Mouse (Mus musculus) gonadal fat pad, adult 2 months (tissue): ENCODE data around the gene Creb3l4. TPM values are rescaled to one million over a fixed set of nuclear protein-coding genes. Genes with fewer than 3 reads are reported as not detected.
A peak's percentile ranks its signal among the peaks of the same experiment; 100 is the strongest.
"Not testable (repeated sequence)": the region's sequence is repeated elsewhere in the genome, so short reads cannot be mapped to it uniquely, and the experiment has no call there.

Source experiments
- DNase-seq: peaks from one replicate; pipeline ENCODE4 v3.0.0-alpha.2; 2012; ENCODE audit warnings: low read depth
- polyA plus RNA-seq: library from polyadenylated mRNA; depleted of rRNA; stranded (reverse); fragments of >200 nt; gene quantifications from 2 replicates; pipeline ENCODE4 v1.2.3, GENCODE M21; 2012

Creb3l4 gene
- polyA plus RNA-seq, 1 experiment = 1.4 TPM

GRCm38 (mm10) chr3:90265034-90265931 lies 22.0 kb upstream of the Creb3l4 start, which contains the start of gene Dennd4b:
Dennd4b (plus strand) TSS chr3:90265185.
- DNase-seq = no peak

DNA sequence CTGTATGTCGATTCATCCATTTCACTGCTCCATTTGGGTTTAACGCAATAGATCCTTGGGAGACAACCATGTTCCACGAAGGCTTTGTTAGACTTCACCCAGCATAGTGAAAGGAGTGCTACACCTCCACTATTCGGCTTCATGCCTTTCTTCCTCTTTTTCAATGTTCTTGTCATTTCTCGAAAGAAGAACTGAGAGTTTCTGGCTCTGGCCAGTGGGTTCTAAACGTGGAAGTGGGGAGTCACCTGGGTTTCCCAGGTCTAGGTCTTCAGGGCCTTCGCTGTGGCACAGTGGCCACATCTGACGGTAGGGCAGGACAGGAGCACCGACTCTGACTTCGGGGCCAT lies 21.3 kb upstream of the Creb3l4 start:
- no peak for DNase-seq

GRCm38 (mm10) chr3:90263121-90263771 lies 19.9 kb upstream of the Creb3l4 start:
- DNase-seq = no peak

DNA sequence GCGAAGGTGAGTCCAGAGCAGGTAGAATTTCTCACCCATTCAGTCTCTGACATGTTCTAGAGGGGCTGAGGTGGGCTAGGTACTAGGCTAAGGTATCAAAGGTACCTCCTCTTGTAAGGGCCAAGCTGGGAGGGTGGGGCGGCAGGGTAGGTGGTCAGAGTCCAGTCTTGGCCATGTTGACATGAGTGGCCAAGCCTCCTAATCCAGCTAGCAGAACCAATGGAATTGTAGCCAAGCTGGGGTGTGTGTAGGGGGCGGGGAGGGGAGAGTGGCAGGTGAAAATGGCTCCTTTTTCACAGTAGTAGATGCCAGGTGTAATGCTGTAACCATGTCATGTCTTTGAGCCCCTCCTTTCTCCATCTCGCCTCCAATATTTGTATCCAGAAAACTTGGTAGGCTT lies 15.2 kb upstream of the Creb3l4 start:
- DNase-seq = no peak

DNA sequence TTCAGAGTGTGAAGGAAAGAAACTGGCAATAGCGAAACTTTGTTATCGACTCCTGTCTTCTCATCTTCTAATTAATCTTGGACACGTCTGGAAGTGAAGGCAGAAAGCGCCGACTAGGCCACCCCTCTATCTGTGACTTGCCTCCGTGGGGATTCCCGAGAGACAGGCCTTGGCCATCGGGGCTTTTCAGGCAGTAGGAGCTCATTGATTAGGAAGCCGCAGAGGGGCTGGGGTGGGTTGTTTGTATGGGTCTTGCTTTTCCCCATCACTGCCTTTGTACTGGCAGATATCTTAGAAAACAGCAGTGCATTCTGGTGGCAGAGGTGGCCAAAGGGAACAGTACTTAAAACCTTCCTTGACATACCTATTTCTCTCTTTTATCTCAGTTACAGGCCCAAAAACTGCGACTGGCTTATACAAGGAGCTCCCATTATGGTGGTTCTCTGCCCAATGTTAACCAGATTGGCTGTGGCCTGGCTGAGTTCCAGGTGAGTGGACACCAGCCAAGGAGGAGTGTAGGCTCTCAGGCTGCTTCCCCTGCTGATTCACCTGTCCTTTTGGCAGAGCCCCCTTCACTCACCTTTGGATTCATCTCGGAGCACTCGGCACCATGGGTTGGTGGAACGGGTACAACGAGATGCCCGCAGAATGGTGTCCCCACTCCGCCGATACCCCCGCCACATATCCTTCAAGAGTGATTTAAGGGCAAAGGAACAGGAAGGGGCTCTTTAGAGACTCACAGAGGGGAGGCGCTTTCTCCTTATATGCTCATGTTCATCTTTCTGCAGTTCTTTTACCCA lies 13.6 kb upstream of the Creb3l4 start:
- DNase-seq = no peak

DNA sequence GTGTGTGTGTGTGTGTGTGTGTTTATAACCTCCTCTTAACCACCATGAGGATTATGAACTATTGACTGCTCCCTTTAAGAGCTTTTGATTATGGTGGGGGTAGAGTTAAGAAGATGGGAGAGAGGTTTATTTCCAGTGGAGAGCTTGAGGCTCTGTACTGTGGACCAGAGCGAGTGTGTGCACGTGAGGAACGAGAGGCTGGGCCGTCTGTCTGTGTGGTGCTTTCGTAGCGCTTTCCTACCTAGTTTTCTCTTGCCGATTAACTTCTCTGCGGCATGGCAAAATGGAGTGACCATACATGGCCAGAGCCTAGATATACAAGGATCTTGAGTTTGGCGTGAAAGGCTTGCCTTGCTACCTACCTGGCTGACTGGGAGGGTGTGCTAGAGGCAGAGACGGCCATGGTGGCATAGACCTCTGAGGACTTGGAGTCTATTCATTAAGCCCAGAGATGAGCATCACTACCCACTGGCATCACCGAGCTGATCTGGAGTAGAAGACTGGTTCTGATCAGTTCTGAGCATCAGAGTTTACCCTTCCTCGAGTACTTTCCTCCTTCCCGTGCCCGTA lies 12.6 kb upstream of the Creb3l4 start:
- no peak for DNase-seq

GRCm38 (mm10) chr3:90255194-90255565 lies 11.9 kb upstream of the Creb3l4 start:
- no peak for DNase-seq

GRCm38 (mm10) chr3:90254419-90255193 lies 11.3 kb upstream of the Creb3l4 start:
- no peak for DNase-seq

- DNase-seq = peak; percentile 85
Observed at GRCm38 (mm10) chr3:90253653-90254418, 10.5 kb upstream of the Creb3l4 start, which contains the start of gene Crtc2. Crtc2 (plus strand) TSS chr3:90254163.

GRCm38 (mm10) chr3:90253174-90253573 lies 9.9 kb upstream of the Creb3l4 start:
- not testable (repeated sequence) for DNase-seq

GRCm38 (mm10) chr3:90252659-90253058 lies 9.3 kb upstream of the Creb3l4 start:
- DNase-seq = not testable (repeated sequence)

- DNase-seq = not testable (repeated sequence)
Observed at GRCm38 (mm10) chr3:90251731-90252226, 8.5 kb upstream of the Creb3l4 start.

DNA sequence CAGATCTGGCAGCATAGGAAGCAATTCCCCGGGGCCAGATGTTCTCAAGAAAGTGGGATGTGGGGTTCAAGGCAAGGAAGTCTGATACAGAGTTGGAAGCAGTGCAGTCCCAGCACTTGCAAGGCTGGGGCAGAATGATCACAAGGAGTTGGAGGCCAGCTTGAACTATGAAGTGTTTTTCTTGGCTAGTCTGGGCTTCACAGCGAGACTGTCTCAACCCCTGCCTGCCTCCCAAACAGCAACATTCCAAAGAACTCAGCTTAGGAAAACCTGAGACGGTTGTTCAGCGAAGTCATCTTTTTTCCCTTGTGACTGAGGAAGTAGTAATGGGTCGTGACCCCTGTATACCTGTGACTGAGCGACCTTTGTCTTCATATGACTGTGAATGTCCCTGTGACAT lies 7.5 kb upstream of the Creb3l4 start:
- DNase-seq = no peak

DNA sequence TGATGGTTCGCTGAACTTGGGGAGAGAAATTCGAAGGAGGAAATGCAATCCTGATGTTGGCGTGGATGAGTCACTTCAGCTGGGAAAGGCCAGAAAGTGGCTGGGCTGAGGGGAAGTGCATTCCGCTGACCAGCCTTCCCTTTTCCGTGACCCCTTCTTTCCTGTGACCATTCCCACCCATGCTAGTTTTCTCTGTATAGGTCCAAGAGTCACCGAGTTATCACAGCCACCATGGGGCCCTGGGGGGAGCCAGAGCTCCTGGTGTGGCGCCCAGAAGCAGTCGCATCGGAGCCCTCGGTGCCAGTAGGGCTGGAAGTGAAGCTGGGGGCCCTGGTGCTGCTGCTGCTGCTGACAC lies 5.4 kb upstream of the Creb3l4 start:
- DNase-seq = no peak

DNA sequence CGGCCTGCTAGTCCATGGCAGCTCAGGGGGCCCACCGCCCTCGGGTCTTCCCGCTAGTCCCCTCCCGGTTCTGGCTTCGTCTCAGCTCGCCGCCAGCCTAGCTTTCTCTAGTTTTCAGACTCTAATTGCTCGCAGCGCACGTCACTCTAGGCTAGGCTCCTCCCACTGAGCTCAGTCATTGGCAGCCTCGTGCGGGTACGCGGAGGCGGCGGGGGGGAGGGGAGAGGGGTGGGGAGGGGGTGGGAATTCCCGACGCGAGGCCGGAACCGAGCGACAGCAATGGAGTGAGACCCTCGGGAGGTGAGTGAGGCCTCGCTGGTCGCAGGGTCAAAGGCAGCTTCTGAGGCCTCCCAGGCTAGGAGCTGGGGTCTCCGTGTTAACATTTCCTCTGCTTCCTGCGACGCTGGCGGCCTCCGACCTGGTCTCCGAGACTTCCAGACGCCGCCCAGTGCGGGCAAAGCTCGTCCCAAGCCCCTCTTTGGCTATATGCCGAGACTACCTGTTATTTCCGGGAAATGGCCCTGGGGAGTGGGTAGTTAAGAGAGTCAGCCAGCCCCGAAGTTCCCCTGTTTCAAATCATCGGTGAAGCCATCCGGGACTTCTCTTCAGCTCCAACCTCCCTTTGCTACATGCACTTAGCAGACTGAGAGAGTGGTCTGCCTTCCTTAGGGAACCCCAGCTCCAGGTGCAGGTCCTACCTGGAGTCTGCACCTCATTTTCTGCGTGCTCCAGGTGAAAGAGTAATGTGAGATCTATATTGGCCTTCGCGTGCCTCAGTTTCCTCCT lies 4.8 kb upstream of the Creb3l4 start, which contains the start of gene Slc39a1:
Gene Slc39a1, plus strand, starts transcription at position 213 of the 786 bp plus-strand sequence.
- no peak for DNase-seq

- no peak for DNase-seq
Observed at GRCm38 (mm10) chr3:90247630-90247959, 4.3 kb upstream of the Creb3l4 start.

GRCm38 (mm10) chr3:90245406-90245805 lies 2.1 kb upstream of the Creb3l4 start:
- DNase-seq = no peak

- DNase-seq = no peak
Observed at GRCm38 (mm10) chr3:90241669-90242358, 1.5 kb downstream of the Creb3l4 start.

- no peak for DNase-seq
Observed at GRCm38 (mm10) chr3:90241251-90241650, 2.1 kb downstream of the Creb3l4 start.
